Mouse (Mus musculus): Measurements from ENCODE around the gene Icam1. TPM values are rescaled to one million over a fixed set of nuclear protein-coding genes. Genes with fewer than 3 reads are reported as not detected.
A peak's percentile ranks its signal among the peaks of the same experiment; 100 is the strongest.

The Icam1 gene
- total RNA-seq (2022): 10 to 100 TPM; 14.9 to 33.1 (median 22.2) TPM

DNA sequence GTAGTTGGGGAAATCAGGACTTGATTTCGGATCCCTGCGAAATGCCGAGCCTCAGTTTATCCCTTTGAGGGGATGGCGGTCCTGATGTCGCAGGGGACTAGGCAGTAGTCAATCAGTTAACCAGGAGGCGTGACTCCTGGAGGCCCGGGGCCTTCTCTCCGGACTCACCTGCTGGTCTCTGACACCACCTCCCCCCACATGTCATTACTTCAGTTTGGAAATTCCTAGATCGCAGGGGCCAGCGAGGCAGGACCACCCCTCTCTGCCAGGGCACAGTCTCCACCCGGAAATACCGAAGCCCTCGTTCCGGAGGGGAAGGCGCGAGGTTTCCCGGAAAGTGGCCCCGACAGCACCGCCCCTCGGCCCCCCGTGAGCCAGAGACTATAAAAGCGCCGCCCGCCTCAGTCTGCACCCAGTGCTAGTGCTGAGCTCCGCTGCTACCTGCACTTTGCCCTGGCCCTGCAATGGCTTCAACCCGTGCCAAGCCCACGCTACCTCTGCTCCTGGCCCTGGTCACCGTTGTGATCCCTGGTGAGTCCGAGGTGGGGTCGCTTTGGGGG, at the start of gene Icam1:
TSS of gene Icam1 (plus strand) at position 415 of the 560 bp plus-strand sequence.
- DNase-seq: peak; percentile 49

- DNase-seq: no peak
These were observed 49.8 kb upstream of the Icam1 start for GRCm38 (mm10) chr9:20966008-20966407.

- no peak for DNase-seq
These were observed 49.0 kb upstream of the Icam1 start for GRCm38 (mm10) chr9:20966747-20967146.

GRCm38 (mm10) chr9:20971751-20972140, 44.0 kb upstream of the Icam1 start:
- no peak for DNase-seq

- DNase-seq: no peak
These were observed 43.4 kb upstream of the Icam1 start for GRCm38 (mm10) chr9:20972141-20972992.

GRCm38 (mm10) chr9:20973001-20973681, 42.6 kb upstream of the Icam1 start:
- no peak for DNase-seq

DNA sequence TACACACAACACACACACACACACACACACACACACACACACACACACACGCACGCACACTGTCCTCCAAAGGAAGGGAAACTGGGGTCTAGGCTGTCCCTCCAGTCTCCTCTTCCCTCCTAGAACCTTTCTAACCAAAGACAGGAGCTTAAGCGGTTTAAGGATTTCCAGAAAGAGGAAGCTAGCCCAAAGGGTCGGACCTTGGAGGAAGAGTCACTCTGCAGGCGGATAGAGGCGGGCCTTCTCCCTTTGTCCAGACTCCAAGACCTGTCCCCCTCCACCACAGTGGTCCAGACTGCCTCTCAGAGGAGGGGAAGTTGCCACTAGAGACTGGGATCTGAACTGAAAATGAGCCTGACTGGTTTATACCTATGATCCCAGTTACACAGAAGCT, 42.1 kb upstream of the Icam1 start:
- DNase-seq: no peak

GRCm38 (mm10) chr9:20975431-20976215, 40.2 kb upstream of the Icam1 start:
- DNase-seq: no peak

DNA sequence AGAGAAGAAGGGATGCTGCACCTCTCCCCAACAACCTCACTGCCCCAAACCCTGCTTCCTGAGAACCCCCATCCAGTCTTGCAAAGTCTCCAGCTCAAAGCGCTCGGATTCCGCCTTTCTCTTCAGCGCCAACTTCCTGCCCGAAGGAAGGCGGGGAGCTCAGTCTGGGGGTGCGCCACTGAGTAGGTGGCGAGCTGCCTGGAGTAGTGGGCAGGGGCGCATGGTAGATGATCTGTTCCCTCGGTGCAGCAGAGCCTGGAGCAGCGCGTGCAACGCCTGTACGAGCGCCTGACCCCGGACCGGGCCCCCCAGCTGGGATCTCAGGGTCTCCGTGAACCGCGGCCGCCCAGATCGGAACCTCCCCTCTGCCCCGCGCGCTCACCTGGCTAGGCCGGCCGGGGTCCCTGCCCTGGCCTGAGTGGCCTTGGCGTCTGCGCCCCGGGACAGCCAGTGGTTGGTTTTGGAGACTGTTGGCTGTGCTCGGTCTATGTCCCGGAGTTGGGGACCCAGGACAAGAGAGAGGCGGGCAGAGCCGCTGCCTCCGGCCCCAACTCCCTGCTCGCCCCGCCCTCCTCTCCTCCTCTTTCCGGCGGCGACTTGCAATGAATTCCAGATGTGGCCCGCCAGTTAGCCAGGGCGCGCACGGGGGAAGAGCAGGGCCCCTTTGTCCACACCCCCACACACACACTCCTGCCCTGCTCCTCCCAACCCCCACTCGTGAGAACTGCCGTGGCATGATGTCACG, 39.4 kb upstream of the Icam1 start, which contains the start of gene S1pr2:
TSS of gene S1pr2 (minus strand) at position 566 of the 745 bp plus-strand sequence.
- DNase-seq: peak; percentile 78

DNA sequence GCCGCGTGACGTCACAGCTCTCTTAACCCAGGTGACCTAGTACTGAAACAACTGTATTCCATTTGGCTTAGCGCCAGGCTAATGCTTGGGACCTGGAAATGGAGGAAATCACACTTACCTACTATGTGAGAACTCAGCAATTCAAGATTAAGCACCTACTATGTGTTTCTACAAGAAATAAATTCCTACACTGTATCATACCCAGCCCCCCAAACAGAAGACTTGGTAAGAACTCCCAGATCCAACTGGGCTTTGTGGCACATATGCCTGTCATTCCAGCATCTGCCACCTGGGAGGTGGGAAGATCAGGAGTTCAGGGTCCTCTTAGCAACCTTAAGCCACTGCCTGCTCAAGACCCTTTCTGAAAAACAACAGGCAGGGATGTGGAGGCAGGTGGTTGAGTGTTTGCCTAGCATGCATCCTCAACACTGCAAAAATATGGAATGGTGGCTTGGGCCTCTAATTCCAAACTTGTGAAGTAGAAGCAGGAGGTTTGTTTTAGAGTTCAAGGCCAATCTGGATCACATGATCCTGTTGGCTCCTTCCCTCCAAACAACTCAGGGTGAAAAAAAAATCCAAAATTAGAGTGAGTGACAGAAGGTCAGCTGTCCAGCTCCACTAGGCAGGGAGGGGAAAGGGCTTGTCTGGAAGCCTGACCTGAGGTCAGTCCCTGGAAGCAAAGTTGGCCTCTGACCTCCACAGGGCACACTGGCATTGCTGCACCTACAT, 38.7 kb upstream of the Icam1 start:
- DNase-seq: no peak

DNA sequence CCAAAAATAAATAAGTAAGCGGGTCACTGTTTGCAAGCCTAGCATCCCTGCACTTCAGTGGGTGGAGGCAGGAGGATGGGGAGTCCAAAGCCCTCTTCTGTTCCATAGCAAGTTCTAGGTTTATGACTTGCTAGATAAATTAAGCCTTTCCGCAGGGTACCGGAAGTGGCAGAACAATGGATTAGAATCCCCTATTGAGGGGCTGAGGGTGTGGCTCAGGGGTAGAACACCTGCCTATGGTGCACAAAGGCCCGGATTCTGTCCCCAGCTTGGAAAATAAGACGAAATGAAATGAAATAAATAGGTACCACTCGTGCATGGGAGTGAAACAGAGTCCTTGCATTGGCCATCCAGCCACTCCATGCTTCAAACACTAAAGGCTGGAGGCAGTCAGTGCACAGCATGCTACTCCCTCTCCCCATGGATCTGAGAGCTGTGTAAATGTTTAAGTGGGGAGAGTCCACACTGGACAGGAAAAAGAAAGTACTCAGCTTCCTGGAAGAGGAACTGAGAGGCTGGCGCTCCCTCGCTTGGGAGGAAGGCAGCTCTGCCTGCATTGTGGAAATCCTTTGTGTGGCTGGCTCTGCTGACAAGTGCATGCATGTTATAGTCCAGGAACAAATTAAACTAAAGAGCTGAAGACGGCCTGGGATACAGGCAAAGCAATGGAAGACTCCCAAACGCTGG, 37.2 kb upstream of the Icam1 start:
- DNase-seq: no peak

DNA sequence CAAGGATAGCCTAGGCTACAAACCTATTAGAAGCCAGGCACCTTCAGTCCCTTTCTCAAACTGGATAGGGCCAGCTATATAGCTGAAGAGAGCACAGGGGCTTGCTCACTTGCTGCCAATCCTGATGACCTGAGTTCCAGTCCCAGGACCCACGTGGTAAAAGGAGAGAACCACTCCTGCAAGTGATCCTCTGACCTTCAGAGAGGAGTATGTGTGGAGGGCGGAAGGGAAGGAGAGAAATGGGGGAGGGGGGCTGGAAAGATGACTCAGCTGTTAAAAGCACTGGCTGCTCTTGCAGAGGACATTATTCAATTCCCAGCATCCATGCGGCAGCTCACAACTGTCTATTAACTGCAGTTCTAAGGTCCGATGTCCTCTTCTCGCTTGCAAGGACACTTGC, 36.6 kb upstream of the Icam1 start:
- DNase-seq: no peak

GRCm38 (mm10) chr9:20979769-20980168, 36.0 kb upstream of the Icam1 start:
- no peak for DNase-seq

GRCm38 (mm10) chr9:20982171-20982570, 33.6 kb upstream of the Icam1 start:
- DNase-seq: no peak

DNA sequence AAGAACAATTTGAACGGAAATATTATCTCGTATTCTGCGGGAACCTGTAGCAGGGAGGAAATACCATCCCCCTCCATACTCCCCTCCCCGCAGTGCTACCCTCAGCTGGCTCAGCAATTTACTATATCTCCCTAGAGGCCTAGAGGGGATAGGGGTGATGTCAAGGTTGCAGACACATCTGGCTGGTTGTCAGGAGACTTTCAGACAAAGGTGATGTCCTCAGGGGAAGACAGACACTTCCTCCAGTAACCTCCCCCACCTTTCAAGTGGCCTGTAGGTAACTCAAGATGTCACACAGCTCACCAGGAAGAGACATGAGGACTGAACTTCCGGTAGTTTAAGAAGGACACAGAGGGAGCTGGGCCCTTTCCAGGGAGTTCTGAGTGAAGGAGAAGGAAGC, 32.6 kb upstream of the Icam1 start:
- no peak for DNase-seq

- no peak for DNase-seq
These were observed 28.7 kb upstream of the Icam1 start for GRCm38 (mm10) chr9:20986952-20987686.

DNA sequence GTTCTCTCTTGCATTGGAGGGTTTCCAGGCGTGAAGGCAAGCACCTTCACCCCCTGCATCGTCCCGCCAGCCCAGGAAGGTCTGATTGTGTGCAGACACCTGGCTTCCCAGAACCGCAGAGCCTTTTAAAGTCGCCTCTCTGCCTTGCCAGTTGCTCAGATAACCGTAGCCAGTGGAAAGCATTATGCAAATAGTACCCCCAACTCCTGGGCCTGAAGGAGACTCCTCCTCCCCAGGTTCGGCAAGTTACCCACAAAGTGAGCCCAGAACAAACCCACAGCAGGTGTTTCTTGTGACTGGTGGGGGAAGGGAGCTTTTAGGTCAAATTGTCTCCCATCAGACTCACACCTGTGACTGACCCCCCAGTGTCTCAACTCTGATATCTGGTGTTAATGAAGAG, 27.8 kb upstream of the Icam1 start:
- DNase-seq: no peak

GRCm38 (mm10) chr9:20990861-20991260, 24.9 kb upstream of the Icam1 start:
- DNase-seq: no peak

GRCm38 (mm10) chr9:20991587-20991986, 24.2 kb upstream of the Icam1 start:
- no peak for DNase-seq
